Mouse (Mus musculus) megakaryocyte-erythroid progenitor cell, adult 5-6 weeks (primary cell): Measurements from ENCODE around the gene Twist2. TPM values are rescaled to one million over a fixed set of nuclear protein-coding genes. Genes with fewer than 3 reads are reported as not detected.

ENCODE experiments used
- ATAC-seq: replicated peaks from 2 replicates; pipeline ENCODE4 v1.8.0; 2016; ENCODE audit warnings: mild to moderate bottlenecking, inconsistent platforms; ENCODE audit not compliant: severe bottlenecking, poor library complexity, low FRiP score, low TSS enrichment
- total RNA-seq, 2 experiments: library from RNA; stranded (forward) in 1 of 2; stranded (reverse) in 1 of 2; fragments of 200-1000, 215-1000 nt in 1 of 2; fragments of >200 nt in 1 of 2; fragmentation: Nextera tagmentation in 1 of 2; gene quantifications; 2 replicates each; pipeline ENCODE4 v1.2.3; 2014 to 2017

The Twist2 gene
- total RNA-seq, 2 experiments from 2014 or later: not detected

- ATAC-seq: no peak
These were observed 64.7 kb downstream of the Twist2 start for GRCm38 (mm10) chr1:91866001-91866400.

GRCm38 (mm10) chr1:91871101-91871500 is 69.8 kb downstream of the Twist2 start:
- ATAC-seq: no peak

DNA sequence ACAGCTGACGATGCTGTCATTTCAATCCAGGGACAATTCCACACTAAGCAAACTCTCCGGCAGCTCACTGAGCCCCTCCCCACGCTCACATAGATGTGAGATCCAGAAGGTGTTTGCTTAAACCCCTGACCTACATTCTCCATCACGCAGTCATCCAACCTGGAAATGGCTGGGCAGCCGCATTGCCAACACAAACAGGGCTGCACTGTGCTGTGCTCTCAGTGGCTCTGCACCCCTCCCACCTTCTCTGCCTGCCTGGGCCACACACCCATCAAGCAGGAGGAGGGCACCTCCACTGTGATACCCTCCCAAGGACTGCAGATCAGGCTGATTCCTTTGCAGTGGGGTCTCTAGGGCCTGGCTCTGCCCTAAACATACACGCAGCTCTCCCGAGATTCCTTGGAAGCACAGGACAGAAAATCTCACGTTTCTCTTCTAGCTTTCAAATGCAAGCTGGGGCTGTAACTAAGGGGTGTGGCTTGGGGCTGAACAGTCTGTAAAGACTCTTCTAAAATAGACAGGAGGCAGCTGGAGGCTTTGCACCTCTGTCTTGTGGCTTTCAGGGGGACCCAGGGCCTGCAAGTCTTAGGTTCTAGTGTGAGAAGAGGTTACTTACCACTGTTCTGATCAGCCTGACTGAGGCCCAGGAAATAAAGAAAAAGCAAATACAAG is 71.3 kb downstream of the Twist2 start:
- ATAC-seq: no peak

DNA sequence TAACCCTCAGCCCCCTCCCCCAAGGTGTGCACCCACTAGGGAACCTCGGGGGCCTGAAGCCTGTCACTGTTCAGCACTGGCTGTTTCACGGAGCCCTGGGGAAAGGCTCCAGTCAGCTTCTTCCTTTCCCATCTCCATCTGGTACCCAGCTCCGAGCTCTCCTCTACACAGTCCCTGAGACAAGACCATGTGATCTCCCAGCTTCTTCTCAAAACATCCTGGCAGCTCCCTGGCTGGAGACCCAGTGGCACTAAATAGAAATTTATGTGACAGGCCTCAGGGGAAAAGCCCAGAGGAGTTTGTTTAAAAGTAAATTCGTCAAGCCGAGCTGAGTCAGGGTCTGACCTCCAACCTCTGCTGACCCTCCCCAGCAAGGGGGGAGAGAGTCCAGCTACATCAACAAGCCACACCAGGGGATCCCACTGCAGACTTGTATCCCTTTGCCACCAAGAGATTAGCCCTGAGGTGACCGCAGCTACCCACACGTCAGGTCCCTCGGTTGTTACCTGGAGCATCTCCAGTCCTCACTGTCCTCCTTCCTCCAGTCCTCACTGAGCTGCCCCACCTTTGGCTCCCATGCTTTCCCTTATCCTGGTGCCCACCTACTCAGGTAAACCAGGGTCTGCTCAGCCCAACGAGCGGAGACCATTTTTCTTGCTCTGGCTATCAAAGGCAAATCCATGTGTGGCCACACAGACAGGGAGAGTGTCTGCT is 72.5 kb downstream of the Twist2 start:
- ATAC-seq: no peak

DNA sequence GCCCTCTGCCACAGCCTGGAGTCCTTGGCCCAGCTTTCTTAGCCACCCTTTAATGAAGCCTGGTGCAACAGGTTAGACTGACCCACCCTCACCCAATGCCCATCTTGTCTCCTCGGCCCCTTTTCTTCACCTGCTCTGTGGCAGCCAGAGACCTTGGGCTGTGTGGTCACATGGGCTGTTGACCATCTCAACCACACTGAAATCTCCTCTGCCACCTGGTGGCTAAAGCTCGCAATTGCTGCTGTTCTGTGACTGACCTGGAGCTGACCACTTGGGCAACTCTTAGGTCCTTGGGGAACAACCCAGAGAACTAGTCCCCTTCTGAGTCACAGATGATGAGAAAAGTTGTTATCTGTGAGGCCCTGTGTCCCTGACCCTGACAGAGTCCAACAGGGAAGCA is 73.4 kb downstream of the Twist2 start:
- ATAC-seq: no peak

GRCm38 (mm10) chr1:91875042-91875720 is 73.9 kb downstream of the Twist2 start:
- ATAC-seq: no peak

DNA sequence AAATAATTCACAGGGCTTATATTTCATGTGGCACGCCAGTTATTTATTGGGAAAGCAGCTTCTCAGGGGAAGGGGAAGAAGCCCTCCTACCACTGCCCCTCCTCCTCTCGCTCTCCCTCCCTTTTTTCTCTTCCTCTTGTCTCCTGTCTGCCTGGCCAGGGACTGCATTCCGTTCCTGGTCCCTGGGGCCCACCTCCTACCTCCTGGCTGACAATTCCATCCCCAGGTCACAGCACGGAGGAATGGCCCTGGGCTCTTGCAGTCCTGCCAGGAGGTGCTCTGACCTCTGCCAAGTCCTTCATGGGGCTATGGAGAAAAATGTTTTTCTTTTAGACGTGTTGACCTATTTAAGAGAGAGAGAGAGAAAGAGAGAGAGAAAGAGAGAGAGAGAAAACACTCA is 77.4 kb downstream of the Twist2 start:
- no peak for ATAC-seq

- no peak for ATAC-seq
These were observed 78.9 kb downstream of the Twist2 start for GRCm38 (mm10) chr1:91880156-91880555.

GRCm38 (mm10) chr1:91880899-91881298 is 79.6 kb downstream of the Twist2 start:
- ATAC-seq: no peak

DNA sequence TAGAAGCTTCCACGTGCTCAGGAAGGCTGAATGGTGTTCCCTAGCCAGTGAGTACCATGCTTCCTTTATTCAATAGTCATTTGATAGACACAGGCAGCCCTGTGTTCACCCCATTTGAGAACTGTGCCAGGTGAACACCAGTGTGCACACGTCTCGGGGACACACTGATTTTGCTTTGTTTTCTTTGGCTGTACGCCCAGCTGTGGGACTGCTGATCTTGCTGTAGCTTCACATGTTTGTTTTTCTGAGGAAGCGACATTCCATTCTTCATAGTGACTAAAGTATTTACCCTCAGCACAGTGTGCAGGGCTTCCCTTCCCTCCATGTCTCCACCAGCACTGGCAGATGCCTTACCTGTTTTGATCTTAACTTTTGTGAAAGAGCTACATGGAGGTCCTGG is 81.9 kb downstream of the Twist2 start:
- no peak for ATAC-seq

DNA sequence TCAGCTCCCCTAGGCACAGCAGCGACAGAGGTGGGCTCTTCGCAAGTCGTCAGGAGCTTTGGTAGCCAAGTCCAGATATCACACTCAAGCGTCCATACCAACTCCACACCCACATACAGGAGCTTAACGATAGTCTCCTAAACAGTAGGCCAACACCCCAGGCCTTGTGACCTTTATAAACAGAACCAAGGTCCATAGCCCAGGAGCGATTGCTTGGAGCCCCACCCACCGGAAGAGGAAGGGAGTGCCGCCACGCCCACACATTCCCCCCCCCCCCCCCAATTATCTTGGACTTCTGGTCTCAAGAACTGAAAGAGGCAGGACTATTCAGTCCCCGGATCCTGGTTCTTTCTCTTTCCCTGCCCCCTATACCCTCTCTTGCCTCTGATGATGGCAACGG is 92.3 kb downstream of the Twist2 start:
- ATAC-seq: no peak

DNA sequence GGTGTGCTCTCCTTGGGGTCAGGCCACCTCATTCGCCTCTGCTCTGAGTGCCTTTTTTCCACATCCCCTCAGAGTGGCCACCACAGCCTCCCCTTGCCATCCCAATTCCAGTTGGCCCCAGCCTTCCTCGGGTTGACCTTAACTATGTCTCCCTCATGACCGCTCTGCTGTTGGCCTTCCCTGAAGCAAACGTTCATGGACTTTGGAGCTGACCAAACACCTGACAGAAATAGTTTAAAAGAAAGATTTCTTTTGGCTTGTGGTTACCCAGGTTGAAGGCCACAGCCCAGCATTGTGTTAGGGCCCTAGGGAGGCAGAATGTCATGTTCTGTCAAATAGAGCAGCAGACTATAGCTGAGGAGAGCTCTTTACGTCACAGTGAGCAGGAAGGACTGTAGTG is 93.0 kb downstream of the Twist2 start:
- ATAC-seq: no peak

- ATAC-seq: no peak
These were observed 95.8 kb downstream of the Twist2 start for GRCm38 (mm10) chr1:91897078-91897477.
